Mouse (Mus musculus) cerebellum, postnatal 10 days (tissue): ENCODE data around the gene Crat.
A peak's percentile ranks its signal among the peaks of the same experiment; 100 is the strongest.

Source experiments
- DNase-seq, 2 experiments: peaks; one replicate each; pipeline ENCODE4 v3.0.0; 2021; ENCODE audit warnings: mixed read lengths in 2 of 2

The Crat gene

DNA sequence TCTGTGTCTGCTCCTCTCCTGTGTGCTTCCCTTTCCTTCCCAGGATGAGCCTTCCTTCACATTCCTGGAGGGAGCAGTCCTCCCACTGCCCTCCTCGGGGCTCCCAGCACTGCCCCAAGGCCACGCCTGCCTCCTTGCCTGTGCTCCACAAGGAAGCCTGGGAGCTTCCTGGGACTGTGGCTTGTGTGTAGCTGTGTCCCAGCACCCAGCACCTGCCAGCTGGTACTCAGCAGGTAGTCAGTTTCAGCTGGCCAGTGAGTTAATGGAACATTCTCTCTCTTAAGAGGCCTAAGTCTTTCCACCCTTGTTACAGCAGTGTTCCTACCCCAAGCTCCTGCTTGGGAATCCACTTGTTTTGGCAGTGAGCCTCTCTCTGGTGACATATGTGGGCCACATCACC lies 12.8 kb downstream of the Crat start:
- DNase-seq = peak; percentile 45 to 58

DNA sequence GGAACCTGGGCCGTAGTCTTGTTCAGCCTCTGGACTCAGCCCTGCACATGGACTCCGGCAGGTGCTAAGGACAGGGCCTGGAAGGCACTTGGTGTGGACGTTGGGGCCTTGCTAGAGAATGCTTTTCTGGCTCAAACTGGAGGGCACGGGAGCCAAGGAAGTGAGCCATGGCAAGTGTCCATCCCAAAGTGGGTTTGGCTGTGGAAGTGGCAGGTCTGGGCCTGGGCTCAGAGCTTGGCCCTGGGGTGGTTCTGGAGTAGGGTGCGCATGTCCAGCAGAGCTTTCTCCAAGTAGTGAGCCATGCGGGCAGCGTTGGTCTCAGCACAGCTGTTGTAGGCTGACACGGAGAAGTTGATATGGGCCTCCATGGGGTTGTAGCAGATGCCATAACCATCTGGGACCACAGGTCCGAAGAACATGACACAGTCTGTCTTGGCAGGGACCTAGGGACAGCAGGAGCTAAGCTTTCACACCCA lies 13.2 kb downstream of the Crat start:
- DNase-seq = peak; percentile 74 to 80

DNA sequence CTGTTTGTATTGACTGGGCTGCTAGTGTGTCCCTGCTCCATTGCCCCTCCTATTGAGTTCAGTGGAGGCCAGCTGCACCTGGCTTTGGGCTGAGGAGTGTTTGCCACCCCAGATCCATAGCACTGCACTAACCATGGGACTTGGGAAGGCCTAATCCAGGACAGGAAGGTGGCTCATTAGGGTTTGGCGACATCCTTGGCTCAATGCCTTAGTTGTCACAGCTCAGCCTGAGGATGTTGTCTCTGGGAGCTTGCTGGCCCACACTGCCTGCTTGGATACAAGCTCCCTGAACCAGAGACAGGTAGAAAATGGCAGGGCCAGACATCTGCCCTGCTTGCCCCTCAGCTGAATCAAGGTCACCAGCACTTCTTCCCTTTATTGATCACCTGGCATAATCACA lies 14.0 kb downstream of the Crat start:
- peak in 1 of 2 experiments; percentile 49 for DNase-seq

DNA sequence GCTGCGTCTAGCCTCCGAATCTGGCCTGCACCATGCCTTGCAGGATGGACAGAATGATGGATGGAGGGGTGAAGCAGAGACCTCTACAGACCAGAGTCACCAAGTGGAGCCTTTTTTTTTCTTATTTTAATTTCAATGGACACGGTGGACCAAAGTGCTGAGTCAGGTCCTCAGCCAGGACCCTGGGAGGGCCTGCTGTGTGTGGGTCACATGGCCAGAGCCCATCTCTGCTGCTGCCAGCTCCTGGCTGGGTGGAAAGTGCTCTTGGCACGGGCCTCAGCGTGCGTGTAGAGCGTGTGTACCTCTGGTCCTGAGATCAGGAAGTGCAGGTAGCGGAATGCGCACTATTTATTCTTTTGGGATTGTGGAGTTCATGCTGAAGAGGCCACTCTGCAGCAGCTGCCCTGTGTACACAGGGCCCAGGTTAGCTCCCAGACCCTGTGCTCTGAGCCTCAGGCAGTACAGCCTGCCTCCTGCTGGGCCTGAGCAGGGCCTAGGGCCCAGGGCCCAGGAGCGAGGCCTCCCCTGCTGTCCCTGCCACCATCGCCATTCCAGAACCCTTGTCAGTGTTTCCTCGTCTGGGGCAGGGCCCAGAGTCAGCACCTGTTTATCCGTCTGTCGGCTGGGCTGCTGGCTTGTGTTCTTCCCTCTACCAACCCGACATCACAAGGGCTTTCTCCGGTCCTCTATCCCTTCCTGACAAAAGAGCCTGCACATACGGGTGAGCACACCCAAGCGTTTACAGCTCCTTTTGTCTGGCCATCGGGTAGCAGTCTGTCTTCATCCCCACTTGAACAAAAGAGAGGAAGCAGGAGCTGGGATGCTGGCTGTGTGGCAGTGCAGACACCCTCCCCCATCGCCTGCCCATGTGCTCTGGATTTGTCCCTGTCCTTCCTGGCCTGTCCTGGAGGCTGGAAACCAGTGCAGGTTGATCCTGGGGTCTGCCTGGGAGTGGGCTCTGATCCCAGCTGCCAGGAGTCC lies 16.1 kb downstream of the Crat start:
- DNase-seq = peak; percentile 66 to 75

DNA sequence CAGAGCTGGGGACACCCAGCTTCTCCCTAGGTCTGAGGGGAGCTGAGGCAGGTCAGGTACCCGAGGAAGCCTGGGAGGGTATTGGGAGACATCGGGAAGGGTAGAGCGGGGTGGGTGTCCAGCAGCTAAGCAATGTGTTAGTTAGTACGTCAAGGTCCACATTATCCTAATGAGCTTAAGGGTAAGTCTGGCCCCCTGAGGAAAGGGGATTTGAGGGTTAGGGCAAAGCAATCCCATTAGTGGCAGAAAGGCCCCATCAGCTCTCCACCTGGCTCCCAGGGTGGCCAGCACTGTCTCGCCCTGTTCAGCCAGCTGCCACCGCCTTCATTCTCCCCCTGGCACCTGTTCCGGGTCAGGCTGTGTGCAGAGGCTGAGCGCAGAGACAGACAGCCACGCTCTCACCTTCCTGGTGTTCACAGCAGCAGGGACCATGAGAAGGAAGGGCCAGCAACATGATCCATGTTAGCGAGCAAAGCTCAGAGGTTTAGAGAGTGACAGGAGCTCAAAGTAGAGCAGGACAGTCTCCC lies 17.6 kb downstream of the Crat start:
- DNase-seq = no peak

DNA sequence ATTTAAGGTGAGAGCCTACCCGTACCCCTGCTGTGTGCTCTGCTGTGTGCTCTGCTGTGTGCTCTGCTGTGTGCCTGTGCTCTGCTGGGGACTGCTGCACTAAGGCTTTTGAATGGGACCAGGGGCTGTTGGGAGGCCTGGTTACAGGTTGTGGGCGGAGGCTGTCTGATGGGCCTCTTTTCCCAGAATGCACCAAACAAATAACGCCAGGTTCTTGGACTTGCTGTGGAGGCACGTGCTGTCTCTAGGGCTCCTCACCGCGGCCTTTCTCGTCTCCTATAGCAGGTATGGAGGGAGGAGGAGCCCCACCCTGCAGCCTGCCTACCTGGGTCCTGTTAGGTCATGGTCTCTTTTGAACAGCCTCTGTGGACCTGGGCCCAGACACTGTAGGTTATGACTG lies 19.4 kb downstream of the Crat start:
- no peak for DNase-seq

DNA sequence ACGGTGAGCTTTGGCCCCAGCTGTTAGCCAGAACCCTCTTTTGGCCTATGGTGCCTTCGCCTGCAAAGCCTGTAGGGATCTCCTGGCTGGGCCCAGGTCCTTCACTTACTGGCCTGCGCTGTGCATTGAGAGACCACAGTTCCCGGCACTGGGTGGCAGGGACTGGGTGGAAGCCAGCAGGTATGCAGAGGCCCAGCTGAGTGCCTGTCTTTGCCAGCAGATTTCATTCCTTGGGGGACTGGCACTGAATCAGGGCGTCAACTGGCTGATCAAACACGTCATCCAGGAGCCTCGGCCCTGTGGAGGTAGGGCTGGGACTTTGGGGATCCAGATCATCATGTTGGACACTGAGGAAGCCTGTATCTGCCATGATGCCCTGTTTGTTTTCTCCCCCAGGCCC lies 19.9 kb downstream of the Crat start:
- no peak for DNase-seq

DNA sequence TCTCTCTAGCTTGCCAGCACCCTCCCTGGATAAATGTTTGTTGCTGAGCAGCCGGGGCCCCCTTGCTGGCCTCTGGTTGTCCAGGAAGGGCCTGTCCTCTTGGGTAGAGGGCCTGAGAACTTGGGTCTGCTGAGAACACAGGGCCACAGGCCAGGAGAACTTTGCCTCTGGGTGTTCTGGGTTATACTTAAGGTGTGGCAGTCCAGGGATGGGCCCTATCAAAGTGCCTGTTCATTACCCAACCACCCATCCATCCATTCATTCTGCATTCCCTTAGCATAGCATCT lies 22.3 kb downstream of the Crat start:
- DNase-seq = no peak

DNA sequence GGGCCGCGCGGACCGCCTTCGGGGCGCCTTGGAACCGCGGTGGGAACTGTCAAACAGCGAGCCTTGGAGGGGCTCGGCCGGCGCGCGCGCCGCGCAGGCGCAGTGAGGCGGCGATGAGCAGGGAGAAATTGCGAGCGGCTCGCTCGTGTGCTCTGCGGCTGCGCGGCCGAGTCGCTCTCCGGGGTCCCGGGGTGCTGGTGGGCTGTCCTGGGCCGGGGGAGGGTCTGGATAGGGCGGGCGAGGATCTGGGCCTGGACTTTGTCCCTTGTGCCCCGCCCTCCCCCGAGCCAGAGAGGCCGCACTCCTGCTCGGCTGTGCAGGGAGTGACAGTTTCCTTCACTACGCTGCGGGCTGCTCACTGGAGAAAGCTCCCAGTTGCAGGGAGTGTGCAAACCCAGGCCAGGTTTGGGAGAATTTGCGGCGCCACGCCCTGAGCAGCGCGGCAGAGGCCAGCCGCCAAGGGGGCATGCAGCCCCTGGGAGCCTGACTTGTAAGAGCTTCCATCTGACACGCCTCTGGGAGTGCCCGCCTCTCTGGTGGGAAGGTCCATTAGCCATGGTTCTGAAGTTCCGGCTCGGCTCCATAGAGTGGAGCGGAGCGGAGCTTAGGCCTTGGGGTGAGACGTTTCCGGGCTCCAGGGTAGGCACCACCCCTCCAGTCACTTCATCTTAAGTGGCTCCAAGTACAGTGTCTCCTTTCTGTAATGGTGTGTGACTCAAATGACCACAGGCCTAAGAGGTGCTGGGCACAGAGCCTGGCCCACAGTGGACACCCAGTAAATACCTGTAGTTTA lies 22.8 kb downstream of the Crat start:
- peak; percentile 93 to 94 for DNase-seq

DNA sequence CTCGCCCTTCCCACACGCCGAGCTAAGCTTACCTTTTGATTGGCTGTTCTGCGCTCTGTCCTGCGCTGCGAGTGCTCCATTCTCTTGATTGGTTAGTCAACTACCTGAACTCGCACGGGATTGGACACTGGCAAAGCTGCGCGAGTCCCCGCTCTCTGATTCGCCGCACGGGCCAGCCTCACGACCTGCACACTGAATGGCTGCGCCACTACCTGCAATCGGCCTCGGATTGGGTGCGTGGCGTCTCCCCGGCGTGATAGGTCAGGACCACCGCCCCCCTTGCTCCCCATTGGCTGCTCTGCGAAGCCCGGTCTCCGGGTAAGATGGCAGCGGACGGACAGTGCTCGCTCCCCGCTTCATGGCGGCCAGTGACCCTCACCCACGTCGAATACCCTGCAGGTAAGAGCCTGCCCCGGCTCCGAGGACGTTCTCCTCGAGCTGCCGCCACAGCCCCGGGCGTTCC lies 23.5 kb downstream of the Crat start, which contains the start of gene Dolpp1:
Gene Dolpp1 (plus strand): TSS at position 141 of the 463 bp plus-strand sequence.
- peak; percentile 97 to 98 for DNase-seq

DNA sequence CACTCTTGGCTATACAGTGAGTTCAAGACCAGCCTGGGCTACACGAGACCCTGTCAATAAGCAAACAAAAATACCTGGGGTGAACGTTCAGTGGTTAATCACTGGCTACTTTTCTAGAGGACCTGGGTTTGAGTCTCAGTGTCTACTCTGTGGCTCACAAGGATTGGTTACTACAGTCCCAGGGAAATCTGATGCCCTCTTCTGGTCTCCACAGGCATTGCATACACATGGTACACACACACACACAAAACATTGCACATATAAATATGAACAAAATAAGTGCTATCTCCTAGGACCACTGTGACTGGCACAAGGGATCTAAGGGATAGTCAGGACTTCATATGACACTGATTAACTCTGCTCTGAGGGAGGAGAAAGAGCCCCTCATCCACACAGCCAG lies 26.6 kb downstream of the Crat start:
- DNase-seq = no peak

DNA sequence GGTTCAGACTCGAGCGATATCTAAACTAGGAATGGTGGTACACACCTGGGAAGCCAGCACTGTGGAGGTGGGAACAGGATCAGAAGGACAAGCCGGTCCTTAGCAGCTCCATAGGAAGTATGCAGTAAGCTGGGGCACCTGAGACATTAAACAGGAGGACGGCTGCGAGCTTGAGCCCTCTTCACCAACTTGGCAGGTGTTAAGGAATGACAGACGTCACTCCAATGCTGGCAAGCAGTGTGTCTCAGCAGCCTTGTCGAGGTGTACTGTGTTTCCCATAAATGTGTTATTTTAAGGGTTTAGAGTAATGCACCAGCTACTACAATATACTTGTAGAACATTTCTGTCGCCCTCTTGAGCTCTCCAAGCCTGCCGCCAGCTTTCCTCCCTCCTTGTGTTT lies 28.7 kb downstream of the Crat start:
- DNase-seq = no peak

DNA sequence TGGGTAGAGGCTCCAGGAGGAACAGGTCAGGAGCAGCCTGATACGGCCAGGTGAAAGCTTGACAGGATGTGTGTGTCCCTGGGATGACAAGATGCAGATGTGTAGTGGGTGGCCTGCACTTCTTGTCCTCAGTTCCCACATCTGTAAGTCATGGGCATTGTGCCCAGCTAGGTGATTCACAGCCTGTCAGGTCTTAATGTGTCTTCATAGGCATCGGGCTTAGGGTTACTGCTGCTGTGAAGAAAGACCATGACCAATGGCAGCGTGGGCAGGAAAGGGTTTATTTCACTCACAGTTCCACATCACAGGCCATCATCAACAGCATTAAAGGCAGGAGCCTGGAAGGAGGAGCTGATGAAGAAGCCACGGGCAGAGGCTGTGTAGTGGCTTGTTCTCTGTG lies 30.0 kb downstream of the Crat start:
- no peak for DNase-seq

DNA sequence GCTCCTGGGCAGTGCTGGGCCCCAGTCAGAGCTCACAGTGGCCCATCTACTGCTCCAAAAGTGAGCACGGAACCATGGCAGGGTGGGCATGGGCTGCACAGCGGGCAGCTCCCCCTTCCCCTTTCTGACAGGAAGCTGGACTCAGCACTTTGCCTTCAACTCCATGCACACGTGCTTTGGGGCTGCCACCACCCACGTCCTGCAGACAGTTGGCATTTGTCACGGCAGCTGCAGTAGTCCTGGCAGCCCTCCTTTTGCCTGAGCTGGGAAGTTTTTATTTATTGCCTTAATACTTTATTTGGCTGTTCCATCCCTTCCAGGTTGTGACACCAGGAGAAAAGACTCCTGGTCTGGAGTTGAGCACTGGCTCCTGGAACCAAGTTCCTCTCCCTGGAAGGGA lies 30.8 kb downstream of the Crat start:
- no peak for DNase-seq

DNA sequence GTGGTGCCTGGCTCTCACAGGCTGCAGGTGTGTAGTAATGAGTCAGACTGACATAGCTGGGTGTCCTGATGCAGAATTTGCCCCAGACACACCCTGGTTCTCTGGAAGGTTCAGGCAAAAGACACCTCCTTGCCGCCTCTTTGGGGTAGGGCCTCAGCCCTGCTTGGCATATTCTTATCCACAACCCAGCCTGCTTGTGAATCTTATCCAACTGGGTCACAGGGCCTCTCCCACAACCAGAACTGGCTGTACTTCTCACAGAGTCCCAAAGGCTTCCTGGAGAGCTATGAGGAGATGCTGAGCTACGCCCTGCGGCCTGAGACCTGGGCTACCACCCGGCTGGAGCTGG lies 34.3 kb downstream of the Crat start:
- DNase-seq = no peak

DNA sequence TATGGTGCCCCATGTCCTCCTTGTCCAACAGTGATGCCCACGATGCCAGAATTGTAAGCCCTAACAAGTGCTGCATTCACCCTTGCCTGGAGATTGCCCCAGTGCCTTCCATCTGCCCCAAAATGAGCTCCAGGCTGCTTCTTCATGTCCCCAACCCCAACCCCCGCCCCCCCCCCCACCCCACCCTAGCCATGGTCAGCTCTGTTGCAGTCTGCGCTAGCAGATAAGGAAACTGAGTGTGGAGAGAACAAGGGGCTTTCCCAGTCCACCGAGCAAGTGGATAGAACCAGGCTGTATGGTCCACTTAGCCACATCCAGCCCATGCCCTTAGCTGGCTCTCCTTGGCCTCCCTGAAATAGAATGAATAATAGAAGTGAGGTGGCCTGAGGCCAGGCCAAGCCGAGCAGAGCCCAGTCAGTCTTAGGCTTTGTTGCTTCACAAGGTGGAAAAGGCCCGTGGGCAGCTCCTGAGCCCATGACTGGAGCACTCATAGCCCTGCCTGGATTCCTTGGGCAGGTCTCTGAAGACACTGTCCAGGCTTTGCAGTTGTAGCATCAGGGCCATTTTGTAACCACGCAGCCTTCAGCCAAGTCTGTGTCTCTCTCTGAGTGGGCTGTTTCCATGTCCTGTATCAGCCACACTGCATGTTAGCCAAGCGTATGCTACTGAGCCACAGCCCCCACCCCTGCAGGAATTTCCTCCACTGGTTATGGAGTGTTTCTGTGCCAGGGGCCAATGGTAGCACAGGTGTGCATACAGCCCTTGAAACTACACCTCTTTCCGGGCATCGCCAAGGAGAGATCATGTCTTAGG lies 34.8 kb downstream of the Crat start:
- no peak for DNase-seq

DNA sequence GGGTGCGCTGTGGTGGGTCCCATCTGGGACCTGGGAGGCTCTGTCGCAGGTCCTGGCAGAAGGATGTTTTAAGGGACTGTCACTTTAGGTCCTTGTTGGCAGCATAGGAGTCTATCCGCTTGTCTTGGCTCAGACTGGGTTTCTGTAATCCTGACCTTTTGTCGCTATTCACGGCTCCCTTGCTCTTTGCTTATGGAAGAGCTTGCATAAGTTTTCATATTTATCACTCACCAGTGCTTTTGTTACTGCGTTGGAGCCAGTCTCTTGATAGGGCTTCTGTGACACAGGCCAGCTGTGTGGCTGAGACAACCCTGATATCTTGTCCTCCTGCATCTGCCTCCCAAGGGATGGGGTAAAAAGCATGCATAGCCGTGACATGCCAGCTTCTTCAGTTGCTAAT lies 36.3 kb downstream of the Crat start:
- no peak for DNase-seq

DNA sequence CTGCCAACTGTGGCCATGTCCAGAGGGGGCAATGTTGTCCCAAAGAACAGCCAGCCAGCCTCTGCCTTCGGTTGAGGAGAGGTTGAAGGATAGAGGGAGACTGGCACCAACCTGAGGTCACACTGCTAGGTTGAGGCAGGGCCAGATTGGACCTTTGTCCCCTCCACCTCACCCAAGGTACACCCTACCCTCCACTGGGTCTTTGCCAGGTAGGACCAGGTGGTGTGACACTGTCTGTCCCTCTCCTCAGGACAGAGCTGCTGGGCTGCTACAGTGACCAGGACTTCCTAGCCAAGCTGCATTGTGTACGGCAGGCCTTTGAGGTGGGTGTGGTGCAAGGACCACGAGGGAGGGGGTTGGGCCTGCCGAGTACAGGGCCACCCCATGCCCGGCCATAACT lies 37.9 kb downstream of the Crat start:
- DNase-seq = no peak

DNA sequence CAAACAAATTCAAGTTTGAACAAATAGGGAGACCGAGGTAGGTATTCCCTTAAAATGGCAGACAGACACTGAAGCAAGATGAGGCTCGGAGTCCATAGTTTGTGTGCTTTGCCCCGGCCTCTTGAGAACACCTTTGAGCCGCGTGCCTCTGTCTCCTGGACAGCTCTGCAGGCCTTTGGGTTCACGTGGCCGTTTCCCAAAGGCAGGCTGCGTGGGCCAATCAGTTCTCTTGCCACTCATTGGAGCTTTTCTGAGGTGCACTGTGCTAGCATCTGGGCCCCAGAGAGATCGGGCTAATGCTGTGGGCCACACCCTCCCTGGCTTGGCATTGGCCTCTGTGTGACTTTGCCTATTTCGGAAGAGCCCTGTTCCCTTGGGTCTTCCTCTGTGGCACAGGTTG lies 39.7 kb downstream of the Crat start:
- DNase-seq = no peak

DNA sequence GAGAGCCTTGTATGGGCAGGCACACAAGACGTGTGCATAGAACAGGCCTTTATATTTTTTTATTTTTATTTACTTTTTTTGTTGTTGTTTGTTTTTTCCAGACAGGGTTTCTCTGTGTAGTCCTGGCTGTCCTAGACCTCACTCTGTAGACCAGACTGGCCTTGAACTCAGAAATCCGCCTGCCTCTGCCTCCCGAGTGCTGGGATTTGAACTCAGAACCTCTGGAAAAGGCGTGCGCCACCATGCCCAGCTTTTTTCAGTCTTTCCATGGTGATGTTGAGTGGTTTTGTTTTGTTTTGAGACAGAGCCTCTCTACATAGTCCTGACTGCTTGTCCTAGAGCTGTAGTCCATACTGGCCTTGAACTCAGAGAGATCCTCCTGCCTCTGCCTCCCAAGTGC lies 42.9 kb downstream of the Crat start:
- DNase-seq = peak in 1 of 2 experiments; percentile 62

DNA sequence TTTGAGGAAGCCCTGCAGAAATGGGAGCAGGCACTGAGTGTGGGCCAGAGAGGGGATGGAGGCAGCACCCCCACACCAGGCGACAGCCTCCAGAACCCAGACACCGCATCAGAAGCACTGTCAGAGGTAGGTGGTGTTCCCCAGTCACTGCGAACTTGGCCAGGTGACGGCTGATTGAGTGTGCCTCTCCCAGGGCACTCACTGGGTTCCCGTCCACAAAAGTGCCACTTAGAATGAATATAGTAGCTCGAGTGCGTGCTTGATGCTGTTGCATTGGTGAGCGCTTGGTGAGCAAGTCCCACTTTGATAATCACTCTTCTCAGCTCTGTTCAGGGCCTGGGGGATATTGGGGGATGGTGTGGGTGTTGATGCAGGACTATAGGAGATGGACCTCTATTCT lies 44.1 kb downstream of the Crat start:
- DNase-seq = no peak

DNA sequence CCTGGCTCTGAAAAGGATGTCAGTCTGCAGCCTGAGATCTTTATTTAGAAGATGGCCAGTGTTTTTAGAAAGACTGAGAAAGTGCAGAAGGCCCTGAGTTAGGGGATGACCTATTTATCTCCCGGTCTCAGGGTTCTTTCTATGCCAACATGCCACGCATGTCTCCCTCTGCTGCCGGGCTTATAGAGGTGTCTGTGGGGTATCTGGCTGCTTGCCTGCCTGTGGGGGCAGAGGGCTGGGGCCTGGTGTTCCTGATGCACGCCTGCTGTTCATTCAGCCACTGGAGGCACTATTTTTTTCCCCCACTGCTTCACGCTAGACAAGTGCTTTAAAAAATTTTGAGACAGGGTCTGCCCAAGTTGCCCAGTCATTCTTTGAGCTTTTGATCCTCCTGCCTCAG lies 49.4 kb downstream of the Crat start:
- DNase-seq = peak; percentile 44 to 56
